Mouse (Mus musculus) embryonic facial prominence, embryonic 14.5 days (tissue): ENCODE measurements at regions not wholly inside any gene's neighbourhood (a gene's known extent, or its start where the extent isn't known, plus 50 kb on each side); places are given as distances from the start of the nearest gene placed in this dataset.
A peak's percentile ranks its signal among the peaks of the same experiment; 100 is the strongest.

Experiments used
- ATAC-seq: fragments of 200-750 bp; cut with Nextera tagmentation; 2 replicates; pipeline ENCODE4 v1.8.0; 2017; ENCODE audit warnings: low read depth, moderate number of reproducible peaks, moderate TSS enrichment
- DNase-seq: peaks from one replicate; pipeline ENCODE4 v3.0.0-alpha.2; 2015; ENCODE audit warnings: low spot score
- H3K27ac ChIP-seq: fragments of 300-500 bp; sonication (generic); replicated peaks from 2 replicates; pipeline ENCODE4 v1.5.1; 2014; ENCODE audit warnings: low read depth, mild to moderate bottlenecking, low read length, moderate library complexity
- H3K27me3 ChIP-seq: fragments of 300-500 bp; sonication (generic); replicated peaks from 2 replicates; pipeline ENCODE4 v1.6.1; 2014; ENCODE audit warnings: low read length; ENCODE audit not compliant: control insufficient read depth, insufficient read depth
- H3K36me3 ChIP-seq: fragments of 300-500 bp; sonication (generic); 2 replicates; pipeline ENCODE4 v1.6.1; 2014; ENCODE audit warnings: low read length, mixed read lengths; ENCODE audit not compliant: control insufficient read depth, insufficient read depth
- H3K4me1 ChIP-seq: fragments of 300-500 bp; sonication (generic); 2 replicates; pipeline ENCODE4 v1.6.1; 2014; ENCODE audit warnings: antibody characterized with exemption, low read length; ENCODE audit not compliant: control insufficient read depth, insufficient read depth
- H3K4me2 ChIP-seq: fragments of 300-500 bp; sonication (generic); 2 replicates; pipeline ENCODE4 v1.6.1; 2014; ENCODE audit warnings: low read depth, mild to moderate bottlenecking, low read length, moderate library complexity, mixed read lengths
- H3K4me3 ChIP-seq: fragments of 300-500 bp; sonication (generic); 2 replicates; pipeline ENCODE4 v1.5.1; 2014; ENCODE audit warnings: low read depth, mild to moderate bottlenecking, low read length
- H3K9ac ChIP-seq: fragments of 300-500 bp; sonication (generic); 2 replicates; pipeline ENCODE4 v1.6.1; 2014; ENCODE audit warnings: low read depth, mild to moderate bottlenecking, low read length, moderate library complexity, mixed read lengths
- H3K9me3 ChIP-seq: fragments of 300-500 bp; sonication (generic); 2 replicates; pipeline ENCODE4 v1.6.1; 2016; ENCODE audit warnings: low read length; ENCODE audit not compliant: control insufficient read depth
- WGBS: fragments of 180-500 bp; shearing (Covaris S2); extraction: QIAGEN DNeasy Blood & Tissue Kit; methylation state at CpG from one replicate; pipeline ENCODE4 v1.1.7; 2014; 5-methylcytosine and 5-hydroxymethylcytosine counted together

DNA sequence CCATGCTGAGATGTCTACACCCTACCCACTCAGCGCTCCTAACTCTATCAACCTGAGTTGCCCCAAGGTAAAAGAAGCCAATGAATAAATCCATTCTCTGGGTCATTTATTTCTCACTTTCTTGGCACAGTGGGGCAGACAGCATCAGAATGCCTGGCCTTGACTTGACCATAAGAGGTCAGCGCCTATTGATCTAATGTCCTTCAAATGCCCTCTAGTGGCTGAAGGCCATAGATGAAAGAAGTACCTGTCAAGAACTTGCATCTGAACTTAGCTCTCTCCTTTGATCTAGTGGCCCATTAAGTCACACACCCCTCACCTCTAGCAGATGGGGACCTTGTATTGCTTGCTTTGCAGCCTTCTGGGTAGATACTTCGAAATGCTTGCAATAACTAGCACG lies 159.5 kb upstream of the Smarca2 start:
- H3K4me1 ChIP-seq = no peaks in the 10 kb centered on the region
- no peaks in the 10 kb centered on the region for H3K27me3 ChIP-seq
- ATAC-seq (no peak), DNase-seq (no peak)
- no peak overlapping the region for H3K9ac ChIP-seq
- WGBS = 84% methylated on average over 4 of the region's 4 CpGs
- no peak overlapping the region for H3K27ac ChIP-seq
- no peaks in the 10 kb centered on the region for H3K9me3 ChIP-seq
- H3K36me3 ChIP-seq = no peaks in the 10 kb centered on the region
- H3K4me3 ChIP-seq = no peak overlapping the region
- no peak overlapping the region for H3K4me2 ChIP-seq

DNA sequence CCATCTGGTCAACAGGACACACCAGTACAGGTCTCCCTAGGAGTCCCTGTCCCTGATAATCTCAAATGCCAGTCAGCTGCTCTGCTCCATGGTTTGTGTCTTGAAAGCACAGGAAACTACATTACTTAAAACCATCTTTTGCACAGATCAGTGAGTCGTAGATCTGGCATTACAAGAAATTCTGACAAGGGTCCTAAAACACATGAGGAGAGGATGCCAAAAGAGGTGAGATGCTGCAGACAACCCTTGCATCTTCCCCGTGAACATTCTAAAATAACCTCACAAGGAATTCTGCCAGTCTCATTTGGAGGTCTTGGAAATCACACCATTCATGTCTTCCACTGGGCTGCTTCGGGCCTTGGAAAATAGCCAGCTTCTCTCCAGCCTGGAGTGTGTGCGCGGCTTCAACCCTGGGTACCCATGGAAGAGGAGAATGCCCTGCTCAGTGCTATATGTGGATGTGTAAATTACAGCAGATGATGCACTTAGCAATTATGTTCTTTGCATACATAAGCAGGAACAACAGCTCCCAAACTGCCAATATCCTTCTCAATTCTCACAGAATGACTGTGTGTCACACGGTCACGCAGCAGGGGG lies 157.3 kb upstream of the Smarca2 start:
- Histone ChIP-seq H3K4me2 (no peak overlapping the region), H3K9ac (no peak overlapping the region), H3K4me1 (no peaks in the 10 kb centered on the region), H3K27me3 (no peaks in the 10 kb centered on the region), H3K9me3 (no peaks in the 10 kb centered on the region), H3K36me3 (no peaks in the 10 kb centered on the region), H3K27ac (no peak overlapping the region), H3K4me3 (no peak overlapping the region)
- WGBS = 82% methylated on average over 7 of the region's 7 CpGs
- ATAC-seq = no peak
- DNase-seq = no peak

- Histone ChIP-seq H3K27me3 (no peaks in the 10 kb centered on the region), H3K4me1 (no peaks in the 10 kb centered on the region), H3K27ac (no peak overlapping the region), H3K36me3 (no peaks in the 10 kb centered on the region), H3K9ac (no peak overlapping the region), H3K9me3 (no peaks in the 10 kb centered on the region), H3K4me3 (no peak overlapping the region), H3K4me2 (no peak overlapping the region)
- DNase-seq (no peak), ATAC-seq (no peak)
- WGBS = 50% methylated on average over 4 of the region's 4 CpGs
Measured at GRCm38 (mm10) chr19:26461712-26462111, 143.1 kb upstream of the Smarca2 start.

GRCm38 (mm10) chr19:26465228-26465627 lies 139.6 kb upstream of the Smarca2 start:
- 43% methylated on average over 2 of the region's 2 CpGs for WGBS

DNA sequence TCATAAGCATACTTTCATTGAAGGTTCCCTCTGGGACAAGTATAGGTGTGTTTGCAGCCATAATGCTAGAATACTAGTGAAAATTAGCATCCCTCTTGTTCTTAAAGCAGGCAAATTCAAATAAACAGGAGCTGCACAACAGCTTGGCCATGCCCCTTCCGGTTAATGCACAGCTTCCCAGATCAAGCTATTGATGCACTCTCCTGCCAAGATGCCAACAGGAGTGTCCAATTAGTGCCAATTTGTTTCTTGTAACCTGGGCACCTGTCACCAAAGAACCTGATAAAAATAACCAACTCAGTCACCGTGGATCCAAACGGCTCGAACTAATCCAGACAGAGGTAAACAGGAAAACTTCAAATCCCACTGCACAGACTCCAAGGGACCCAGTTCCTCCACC lies 138.6 kb upstream of the Smarca2 start:
- no peak overlapping the region for H3K4me2 ChIP-seq
- no peak overlapping the region for H3K27ac ChIP-seq
- WGBS = 74% methylated on average over 4 of the region's 4 CpGs
- H3K36me3 ChIP-seq = no peaks in the 10 kb centered on the region
- no peaks in the 10 kb centered on the region for H3K9me3 ChIP-seq
- H3K9ac ChIP-seq = no peak overlapping the region
- DNase-seq (no peak), ATAC-seq (no peak)
- no peaks in the 10 kb centered on the region for H3K4me1 ChIP-seq
- H3K4me3 ChIP-seq = no peak overlapping the region
- H3K27me3 ChIP-seq = no peaks in the 10 kb centered on the region

More at GRCm38 (mm10) chr19:26465228-26465627, 139.6 kb upstream of the Smarca2 start:
- Histone ChIP-seq H3K9me3 (no peaks in the 10 kb centered on the region), H3K36me3 (no peaks in the 10 kb centered on the region), H3K9ac (no peak overlapping the region), H3K27ac (no peak overlapping the region), H3K4me3 (no peak overlapping the region), H3K4me2 (no peak overlapping the region), H3K27me3 (no peaks in the 10 kb centered on the region), H3K4me1 (no peaks in the 10 kb centered on the region)
- ATAC-seq = no peak
- DNase-seq = peak; percentile 39

DNA sequence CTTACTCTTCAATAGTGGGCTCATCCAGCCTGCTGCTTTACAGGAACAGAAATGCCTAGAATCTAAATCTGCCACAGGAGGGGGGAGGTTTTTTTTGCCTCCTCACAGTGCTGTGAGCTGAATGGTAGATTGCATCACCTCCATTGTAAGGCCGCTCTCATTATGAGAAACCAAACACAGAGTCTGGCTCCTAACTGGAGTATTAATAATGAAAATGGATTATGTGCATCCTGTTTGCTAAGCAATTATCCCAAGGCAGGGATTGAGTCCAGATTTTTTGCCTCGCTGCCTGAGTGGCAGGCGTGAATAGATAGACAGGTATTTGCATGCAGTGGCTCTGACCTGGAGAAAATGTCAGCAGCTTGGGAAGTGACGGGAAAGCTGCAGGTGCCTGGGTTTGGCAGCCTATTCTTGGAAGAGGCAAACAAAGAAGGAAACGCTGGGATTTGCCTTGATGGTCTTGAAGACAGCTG lies 137.6 kb upstream of the Smarca2 start:
- Histone ChIP-seq H3K36me3 (no peaks in the 10 kb centered on the region), H3K27ac (no peak overlapping the region), H3K27me3 (no peaks in the 10 kb centered on the region), H3K4me3 (no peak overlapping the region), H3K4me2 (no peak overlapping the region), H3K9me3 (no peaks in the 10 kb centered on the region), H3K4me1 (no peaks in the 10 kb centered on the region), H3K9ac (no peak overlapping the region)
- 49% methylated on average over 5 of the region's 5 CpGs for WGBS
- peak; percentile 53; the same call in 1 of the 2 replicates for ATAC-seq
- DNase-seq = peak; percentile 54

DNA sequence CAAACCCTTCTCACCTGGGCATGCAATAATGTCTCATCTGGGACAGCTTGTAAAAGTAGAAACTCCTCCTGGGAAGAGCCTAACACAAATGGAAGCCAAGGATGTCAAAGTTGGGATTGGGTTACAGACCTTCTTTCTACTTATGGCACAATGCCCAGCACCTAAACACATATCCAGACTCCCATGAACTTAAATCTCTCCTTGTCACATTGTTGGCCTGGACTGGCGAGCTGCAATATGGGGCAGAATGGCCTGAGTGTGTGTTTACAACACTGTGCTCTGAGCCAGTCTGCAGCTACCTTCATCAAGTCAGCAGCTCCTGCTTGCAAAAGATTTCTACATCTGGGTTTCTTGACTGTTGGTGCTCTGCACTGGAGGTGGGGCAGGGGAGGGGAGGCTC lies 132.2 kb upstream of the Smarca2 start:
- ATAC-seq = no peak
- H3K36me3 ChIP-seq = no peaks in the 10 kb centered on the region
- H3K4me2 ChIP-seq = no peak overlapping the region
- no peak for DNase-seq
- no peak overlapping the region for H3K27ac ChIP-seq
- no peaks in the 10 kb centered on the region for H3K9me3 ChIP-seq
- H3K4me1 ChIP-seq = peaks cover 27% of the 10 kb centered on the region; the same call in 1 of the 2 replicates
- no peak overlapping the region for H3K4me3 ChIP-seq
- H3K27me3 ChIP-seq = no peaks in the 10 kb centered on the region
- no peak overlapping the region for H3K9ac ChIP-seq
- WGBS = 55% methylated on average over 1 of the region's 1 CpGs

DNA sequence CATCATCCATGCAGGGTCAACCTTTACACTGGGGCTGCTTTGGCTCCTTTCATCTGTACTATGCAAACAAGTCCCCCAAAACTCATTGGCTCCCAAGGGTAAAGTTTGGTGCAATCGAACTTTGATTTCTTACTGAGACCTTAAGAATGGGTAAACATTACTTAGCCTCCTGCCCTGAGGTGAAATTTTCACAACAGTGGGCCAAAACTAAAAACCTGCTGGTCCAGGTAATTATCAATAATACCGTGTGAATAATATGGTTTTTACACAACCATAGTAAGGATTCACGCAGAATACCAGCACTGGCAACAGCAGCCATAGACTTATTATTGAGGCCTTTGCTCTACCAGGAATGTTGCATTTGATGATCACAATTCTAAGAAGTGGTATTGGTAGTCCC lies 131.6 kb upstream of the Smarca2 start:
- no peak overlapping the region for H3K9ac ChIP-seq
- no peaks in the 10 kb centered on the region for H3K27me3 ChIP-seq
- DNase-seq = no peak
- ATAC-seq = no peak
- H3K4me2 ChIP-seq = no peak overlapping the region
- H3K4me3 ChIP-seq = no peak overlapping the region
- no peaks in the 10 kb centered on the region for H3K9me3 ChIP-seq
- no peaks in the 10 kb centered on the region for H3K36me3 ChIP-seq
- H3K4me1 ChIP-seq = peaks cover 27% of the 10 kb centered on the region; the same call in 1 of the 2 replicates
- no peak overlapping the region for H3K27ac ChIP-seq
- 78% methylated on average over 3 of the region's 3 CpGs for WGBS

GRCm38 (mm10) chr19:26475197-26475596 lies 129.7 kb upstream of the Smarca2 start:
- Histone ChIP-seq H3K9me3 (no peaks in the 10 kb centered on the region), H3K36me3 (no peaks in the 10 kb centered on the region), H3K27me3 (no peaks in the 10 kb centered on the region), H3K27ac (peak overlapping the region; percentile 70; the same call in 1 of the 2 replicates), H3K4me2 (no peak overlapping the region), H3K4me1 (peaks cover 27% of the 10 kb centered on the region; the same call in 1 of the 2 replicates), H3K9ac (no peak overlapping the region), H3K4me3 (no peak overlapping the region)
- 63% methylated on average over 2 of the region's 2 CpGs for WGBS
- no peak for ATAC-seq
- DNase-seq = no peak
